Mouse (Mus musculus) CH12F3 (cell line): ENCODE data around the gene Gm8020.
"Not testable (repeated sequence)": the region's sequence is repeated elsewhere in the genome, so short reads cannot be mapped to it uniquely, and the experiment has no call there.

Experiments
- in situ Hi-C: fragments of 300-500 bp; cut with MboI; formaldehyde crosslinking; loops from 2 replicates; pipeline ENCODE4 v1.14.3; 2020; ENCODE audit warnings: low sequenced_read_pairs

The Gm8020 gene

DNA sequence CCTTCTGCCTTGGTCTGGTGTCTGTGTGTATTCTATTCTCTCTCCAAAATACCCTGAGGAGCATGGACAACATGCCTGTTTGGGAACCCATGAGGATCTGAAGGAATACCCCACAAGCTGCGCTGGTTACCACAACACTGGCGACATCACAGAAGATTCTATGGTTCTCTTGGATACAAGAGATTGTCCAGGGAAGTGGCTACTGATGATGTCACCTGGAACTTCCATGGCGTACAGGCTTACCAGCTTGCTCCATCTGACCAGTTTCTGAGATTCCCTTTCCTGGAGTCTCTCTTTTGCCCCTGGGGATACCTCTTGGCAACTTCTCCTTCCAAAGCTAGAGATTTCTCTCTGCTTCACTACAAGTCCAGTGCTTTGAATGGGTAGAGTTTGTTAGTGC lies at the start of gene Gm8020:
Gene Gm8020 (minus strand): TSS at position 101 of the 400 bp plus-strand sequence.
- in situ Hi-C loops, result not testable (repeated sequence)

DNA sequence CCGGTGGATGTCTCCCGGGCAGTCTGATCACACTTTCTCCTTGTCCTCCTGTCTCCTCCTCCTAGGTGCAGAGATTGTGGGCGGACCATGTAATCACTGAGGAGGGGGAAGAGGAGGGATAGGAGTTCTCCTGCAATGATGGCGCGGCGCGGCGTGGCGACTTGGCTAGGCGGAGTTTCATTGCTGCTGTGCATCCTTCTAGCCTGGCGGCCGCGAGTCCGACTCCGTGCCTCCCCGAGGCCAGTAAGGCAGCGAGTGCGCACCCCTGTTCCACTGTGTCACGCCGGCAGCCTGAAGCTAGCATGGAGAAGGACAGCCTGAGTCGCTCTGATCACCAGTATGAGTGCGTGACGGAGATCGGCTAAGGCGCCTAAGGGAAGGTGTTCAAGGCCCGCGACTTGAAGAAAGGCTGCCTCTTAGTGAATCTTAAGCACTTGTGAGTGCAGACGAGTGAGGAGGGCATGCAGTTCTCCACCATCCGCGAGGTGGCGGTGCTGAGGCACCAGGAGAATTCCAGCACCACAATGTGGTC lies 41.1 kb upstream of the Gm8020 start:
- in situ Hi-C loops, result not testable (repeated sequence)

DNA sequence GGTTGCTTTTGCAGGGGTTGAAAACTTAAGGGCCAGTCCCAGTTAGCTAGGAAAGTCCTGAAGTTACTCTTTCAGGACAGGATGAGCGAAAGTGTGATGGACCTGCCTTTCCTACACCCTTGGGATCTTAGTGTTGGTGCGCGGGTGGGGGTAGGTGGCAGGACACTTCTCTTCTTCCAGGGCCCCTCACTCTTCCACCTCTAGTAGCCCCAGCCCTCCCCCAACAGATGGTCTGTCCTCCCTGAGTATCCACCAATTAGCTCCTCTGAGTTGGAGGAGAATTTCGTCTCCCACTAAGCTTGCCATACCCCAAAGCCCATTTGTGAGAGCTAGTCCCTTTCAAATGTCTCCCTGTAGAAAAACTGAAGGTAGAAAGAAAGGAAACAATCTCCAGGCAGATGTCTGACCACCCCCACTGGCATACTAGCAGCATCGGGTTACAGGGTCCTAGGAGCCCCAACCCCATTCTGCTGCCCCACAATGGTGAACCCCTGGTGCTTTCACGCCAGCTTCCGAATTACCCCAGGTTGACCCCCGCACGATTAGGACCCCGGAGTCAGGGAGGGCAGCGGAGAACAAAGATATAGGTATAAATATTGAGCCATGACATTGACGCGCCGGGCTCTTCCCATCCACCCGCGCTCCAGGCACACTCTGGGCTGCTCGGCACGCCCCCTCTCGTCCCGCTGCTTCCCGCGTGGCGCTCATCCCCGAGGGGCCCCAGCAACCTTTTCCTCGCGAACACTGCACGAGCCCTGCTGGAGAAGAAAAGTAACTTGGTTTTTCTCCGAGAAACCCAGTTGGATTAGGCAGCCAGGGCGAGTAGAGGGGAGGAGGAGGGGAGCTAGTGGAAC lies 40.4 kb upstream of the Gm8020 start:
- in situ Hi-C loops, result not testable (repeated sequence)

DNA sequence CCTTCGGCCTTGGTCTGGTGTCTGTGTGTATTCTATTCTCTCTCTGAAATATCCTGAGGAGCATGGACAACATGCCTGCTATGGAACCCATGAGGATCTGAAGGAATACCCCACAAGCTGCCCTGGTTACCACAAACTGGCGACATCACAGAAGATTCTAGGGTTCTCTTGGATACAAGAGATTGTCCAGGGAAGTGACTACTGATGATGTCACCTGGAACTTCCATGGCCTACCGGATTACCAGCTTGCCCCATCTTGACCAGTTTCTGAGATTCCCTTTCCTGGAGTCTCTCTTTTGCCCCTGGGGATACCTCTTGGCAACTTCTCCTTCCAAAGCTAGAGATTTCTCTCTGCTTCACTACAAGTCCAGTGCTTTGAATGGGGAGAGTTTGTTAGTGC lies 22.0 kb upstream of the Gm8020 start, which contains the start of gene Gm8024:
Gene Gm8024 (minus strand): TSS at position 101 of the 400 bp plus-strand sequence.
- in situ Hi-C loops, result not testable (repeated sequence)

DNA sequence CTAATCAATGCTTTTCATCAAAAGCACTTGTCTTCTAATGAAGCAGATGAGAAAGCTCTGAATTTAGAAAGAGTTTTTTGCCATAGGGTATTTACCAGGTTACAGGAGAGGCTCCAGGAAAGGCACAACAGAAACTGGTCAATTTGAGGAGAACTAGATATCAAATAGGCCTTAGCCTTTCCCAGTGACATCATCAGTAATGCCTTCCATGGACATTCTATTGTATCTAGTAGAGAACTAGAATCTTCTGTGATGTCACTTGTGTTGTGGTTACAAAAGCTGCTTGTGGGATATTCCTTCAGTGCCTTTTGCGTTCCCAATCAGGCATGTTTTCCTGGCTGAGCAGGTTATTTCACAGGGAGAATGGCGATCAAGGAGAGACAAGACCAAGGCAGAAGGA lies 38.6 kb downstream of the Gm8020 start, which contains the start of gene Gm8011:
Gene Gm8011 (plus strand): TSS at position 301 of the 400 bp plus-strand sequence.
- in situ Hi-C loops, result not testable (repeated sequence)
